Mouse (Mus musculus): ENCODE measurements around the gene Psg16.

DNA sequence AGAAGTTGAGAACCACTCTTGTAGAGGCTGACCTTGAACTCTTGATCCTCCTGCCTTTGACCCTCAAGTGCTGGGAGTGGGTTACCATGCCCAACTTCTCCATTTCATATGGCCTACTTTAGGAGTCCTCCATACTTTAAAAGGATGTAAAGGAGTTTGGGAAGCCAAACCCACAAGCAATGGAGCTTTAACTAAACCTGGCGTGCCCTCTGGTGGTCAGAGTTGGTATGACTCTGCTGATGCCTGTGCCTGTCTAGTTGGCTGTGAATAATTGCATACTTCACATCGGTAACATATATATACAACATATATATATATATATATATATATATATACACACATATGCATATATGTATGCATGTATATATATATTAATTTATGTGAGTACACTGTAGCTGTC, 7.4 kb upstream of the Psg16 start:
- no peak for TF ChIP-seq POLR2A (IDR thresholded peaks at IDR 0.05; ENCODE audit: insufficient read depth, low read depth, low read length)
- no peak for TF ChIP-seq CTCF (IDR thresholded peaks at IDR 0.05; ENCODE audit: insufficient read depth, low read depth, low read length)

Measured in olfactory bulb, adult 2 months (tissue).